Mouse (Mus musculus) lung, embryonic 16.5 days (tissue): Measurements from ENCODE around the gene Tekt3. TPM values are rescaled to one million over a fixed set of nuclear protein-coding genes. Genes with fewer than 3 reads are reported as not detected.

Source experiments
- ATAC-seq: fragments of 200-750 bp; cut with Nextera tagmentation; 2 replicates; pipeline ENCODE4 v1.8.0; 2017; ENCODE audit warnings: low read depth, mild to moderate bottlenecking, moderate library complexity
- H3K27ac ChIP-seq: fragments of 300-500 bp; sonication (generic); 2 replicates; pipeline ENCODE4 v1.5.1; 2014; ENCODE audit warnings: mild to moderate bottlenecking, control low read depth, low read length
- H3K27me3 ChIP-seq: fragments of 300-500 bp; sonication (generic); 2 replicates; pipeline ENCODE4 v1.6.1; 2014; ENCODE audit warnings: low read depth, low read length, mixed read lengths; ENCODE audit not compliant: control insufficient read depth, insufficient read depth
- H3K36me3 ChIP-seq: fragments of 300-500 bp; sonication (generic); 2 replicates; pipeline ENCODE4 v1.6.1; 2014; ENCODE audit warnings: low read length; ENCODE audit not compliant: control insufficient read depth, insufficient read depth
- H3K4me1 ChIP-seq: fragments of 300-500 bp; sonication (generic); replicated peaks from 2 replicates; pipeline ENCODE4 v1.6.1; 2014; ENCODE audit warnings: low read length, mixed read lengths; ENCODE audit not compliant: control insufficient read depth, insufficient read depth
- H3K4me2 ChIP-seq: fragments of 300-500 bp; sonication (generic); 2 replicates; pipeline ENCODE4 v1.6.1; 2014; ENCODE audit warnings: low read depth, low read length, control low read depth
- H3K4me3 ChIP-seq: fragments of 300-500 bp; sonication (generic); 2 replicates; pipeline ENCODE4 v1.5.1; 2014; ENCODE audit warnings: mild to moderate bottlenecking, low read length, control low read depth
- H3K9ac ChIP-seq: fragments of 300-500 bp; sonication (generic); 2 replicates; pipeline ENCODE4 v1.6.1; 2014; ENCODE audit warnings: low read length, control low read depth
- H3K9me3 ChIP-seq: fragments of 300-500 bp; sonication (generic); 2 replicates; pipeline ENCODE4 v1.6.1; 2016; ENCODE audit warnings: low read length; ENCODE audit not compliant: control insufficient read depth
- WGBS: fragments of 180-500 bp; shearing (Covaris S2); extraction: QIAGEN DNeasy Blood & Tissue Kit; methylation state at CpG from one replicate; pipeline ENCODE4 v1.1.7; 2014; 5-methylcytosine and 5-hydroxymethylcytosine counted together
- polyA plus RNA-seq: library from polyadenylated mRNA; unstranded; fragments of >200 nt; fragmentation: Nextera tagmentation; extraction: Ambion mirVana; gene quantifications from 2 replicates; pipeline ENCODE4 v1.2.1, GENCODE M21; 2015

Gene Tekt3
- polyA plus RNA-seq, 1 experiment from 2014 or later: 0.41 TPM

GRCm38 (mm10) chr11:63142816-63143215 is 81.4 kb downstream of the Tekt3 start:
- WGBS: 78% methylated on average over 4 of the region's 4 CpGs
- Histone ChIP-seq H3K36me3 (peaks cover 19% of the 10 kb centered on the region), H3K4me1 (peaks cover 8% of the 10 kb centered on the region), H3K9ac (no peak overlapping the region), H3K9me3 (no peaks in the 10 kb centered on the region), H3K4me3 (no peak overlapping the region), H3K27me3 (no peaks in the 10 kb centered on the region), H3K4me2 (no peak overlapping the region), H3K27ac (no peak overlapping the region)
- ATAC-seq: no peak

- no peaks in the 10 kb centered on the region for H3K27me3 ChIP-seq
- no peak overlapping the region for H3K9ac ChIP-seq
- H3K9me3 ChIP-seq: no peaks in the 10 kb centered on the region
- peaks cover 8% of the 10 kb centered on the region for H3K4me1 ChIP-seq
- ATAC-seq: no peak
- H3K4me2 ChIP-seq: no peak overlapping the region
- no peak overlapping the region for H3K27ac ChIP-seq
- no peak overlapping the region for H3K4me3 ChIP-seq
- WGBS: 79% methylated on average over 8 of the region's 8 CpGs
- peaks cover 19% of the 10 kb centered on the region for H3K36me3 ChIP-seq
These were observed 82.0 kb downstream of the Tekt3 start for GRCm38 (mm10) chr11:63143486-63143885.

Other genes with a start within 250 kb of the Tekt3 start
- gene Trim16, start 241.4 kb upstream of the Tekt3 start, polyA plus RNA-seq: 23.2 and 25.0 TPM in 2 replicates
- 0.40 and 0.92 TPM in 2 replicates for gene Fbxw10, start 214.6 kb upstream of the Tekt3 start, polyA plus RNA-seq
- gene Tvp23b, start 182.2 kb upstream of the Tekt3 start, polyA plus RNA-seq: 79.5 TPM in 2 replicates
- 0.21 and 0.52 TPM in 2 replicates for gene Cdrt4, start 110.5 kb upstream of the Tekt3 start, polyA plus RNA-seq
- gene Pmp22, start 67.3 kb downstream of the Tekt3 start, polyA plus RNA-seq: 298 and 312 TPM in 2 replicates